Mouse (Mus musculus) brain, embryonic 18.5 days (tissue): ENCODE data around the gene Cdc14a.
A peak's percentile ranks its signal among the peaks of the same experiment; 100 is the strongest.

Experiments used
- DNase-seq: peaks from one replicate; pipeline ENCODE4 v3.0.0-alpha.2; 2012; ENCODE audit warnings: low read depth, low spot score

Gene Cdc14a

DNA sequence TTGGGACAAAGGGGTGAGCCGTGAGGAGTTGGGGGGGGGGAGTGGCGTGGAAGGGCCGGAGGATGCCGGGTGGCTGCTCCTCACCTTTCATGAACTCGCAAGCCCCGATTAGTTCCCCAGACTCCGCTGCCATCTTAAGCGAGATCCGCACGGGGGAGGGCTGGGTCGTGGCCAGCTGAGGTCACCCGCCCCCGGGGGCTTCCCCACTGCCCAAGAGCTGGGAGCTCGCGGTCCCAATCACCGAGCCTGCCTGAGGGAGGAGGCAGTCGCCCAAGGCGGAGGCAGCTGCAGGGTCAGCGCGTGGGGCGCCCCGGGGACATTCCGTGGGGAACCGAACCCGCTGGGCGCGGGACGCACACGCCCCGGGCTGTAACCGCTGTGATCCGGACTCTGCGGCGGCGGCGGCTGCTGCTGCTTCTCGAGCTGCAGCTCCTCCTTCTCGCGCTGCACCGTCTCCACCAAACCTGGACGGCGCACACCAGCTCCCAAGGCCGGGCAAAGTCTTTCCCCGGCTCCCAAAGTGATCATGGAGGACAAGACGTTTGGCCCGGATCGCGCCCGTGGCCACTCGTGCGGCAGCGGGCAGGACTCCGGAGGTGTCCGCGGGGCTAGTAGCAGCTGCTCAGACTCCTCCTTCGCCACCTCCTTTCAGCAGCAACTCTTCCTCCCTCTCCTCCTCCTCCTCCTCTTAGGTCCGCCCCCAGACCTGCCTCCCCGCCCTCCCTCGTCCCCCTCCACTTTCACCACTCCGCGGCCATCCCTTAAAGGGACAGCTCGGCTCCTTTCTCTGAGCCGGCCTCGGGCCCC, at the start of gene Cdc14a:
Gene Cdc14a, minus strand, starts transcription at position 680 of the 807 bp plus-strand sequence.
- DNase-seq: peak; percentile 72

DNA sequence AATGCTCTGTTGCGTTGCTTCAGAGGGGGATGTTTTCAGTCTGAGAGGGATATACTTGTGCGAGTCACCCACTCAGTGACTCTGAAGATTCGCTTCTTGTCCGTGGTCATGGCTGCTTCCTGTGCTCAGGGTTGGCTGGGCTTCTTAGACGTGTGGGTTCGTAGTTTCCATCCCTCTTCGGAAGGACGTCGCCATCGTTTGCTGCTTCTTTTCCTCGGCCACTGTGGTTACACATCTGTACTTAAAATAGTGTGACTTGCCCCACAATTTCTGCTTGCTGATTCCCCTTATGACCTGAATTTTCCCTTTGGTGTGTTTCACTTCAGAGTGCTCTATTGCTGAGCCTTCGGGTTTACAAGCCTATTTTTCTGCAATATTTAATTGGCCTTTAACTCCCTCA, 41.9 kb upstream of the Cdc14a start:
- DNase-seq: no peak

DNA sequence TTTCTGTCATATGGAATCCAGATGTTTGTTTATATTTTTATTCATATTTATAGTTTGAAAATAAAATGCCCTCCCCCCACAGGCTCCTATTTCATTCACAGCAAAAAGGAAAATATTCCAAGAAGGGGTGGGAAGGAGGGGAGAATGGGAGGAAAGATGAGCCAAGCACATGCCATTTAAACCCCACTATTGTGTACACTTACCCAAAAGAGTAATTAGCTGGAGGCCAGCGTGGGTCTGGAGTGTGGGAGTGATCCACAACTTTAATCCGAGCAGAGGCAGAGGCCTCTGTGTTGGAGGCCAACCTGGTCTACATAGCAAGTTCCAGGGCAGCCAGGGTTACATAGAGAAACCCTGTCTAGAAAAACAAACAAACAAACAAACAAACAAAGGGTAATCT, 40.5 kb upstream of the Cdc14a start:
- DNase-seq: no peak

DNA sequence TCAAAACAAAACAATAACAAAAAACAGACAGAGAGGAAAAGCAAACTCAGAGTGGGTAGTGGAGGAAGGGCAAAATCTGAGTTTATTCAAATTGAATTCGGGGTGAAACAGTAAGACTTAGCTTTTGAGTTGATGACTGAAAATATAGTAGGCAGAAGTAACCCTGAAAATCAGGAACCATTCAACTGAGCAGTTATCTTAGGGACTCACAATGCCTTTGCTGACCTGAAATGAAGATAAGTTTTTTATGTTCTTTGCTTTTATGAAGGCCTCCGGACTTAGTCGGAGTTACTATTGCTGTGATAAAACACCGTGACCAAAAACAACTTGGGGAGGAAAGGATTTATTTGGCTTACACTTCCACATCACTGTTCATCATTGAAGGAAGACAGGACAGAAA, 37.2 kb upstream of the Cdc14a start:
- DNase-seq: no peak

DNA sequence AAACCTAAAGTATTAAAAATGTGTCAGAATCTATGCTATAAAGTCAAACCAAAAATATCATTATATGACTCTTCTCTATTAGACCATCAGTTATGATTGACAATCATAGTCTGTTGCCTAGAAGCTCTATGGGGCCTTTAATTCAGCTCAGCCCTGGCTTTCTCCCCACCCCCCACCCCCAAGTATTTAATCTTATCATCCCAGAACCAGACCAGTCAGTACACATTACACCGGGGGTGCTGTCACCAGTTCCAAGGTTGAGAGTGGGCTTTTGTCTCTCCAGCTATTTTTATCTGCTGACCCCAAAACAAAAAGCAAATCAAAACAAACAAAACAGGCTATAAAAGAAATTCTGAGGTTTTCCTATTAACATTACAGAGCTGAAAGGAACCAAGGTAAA, 30.7 kb upstream of the Cdc14a start:
- DNase-seq: no peak

DNA sequence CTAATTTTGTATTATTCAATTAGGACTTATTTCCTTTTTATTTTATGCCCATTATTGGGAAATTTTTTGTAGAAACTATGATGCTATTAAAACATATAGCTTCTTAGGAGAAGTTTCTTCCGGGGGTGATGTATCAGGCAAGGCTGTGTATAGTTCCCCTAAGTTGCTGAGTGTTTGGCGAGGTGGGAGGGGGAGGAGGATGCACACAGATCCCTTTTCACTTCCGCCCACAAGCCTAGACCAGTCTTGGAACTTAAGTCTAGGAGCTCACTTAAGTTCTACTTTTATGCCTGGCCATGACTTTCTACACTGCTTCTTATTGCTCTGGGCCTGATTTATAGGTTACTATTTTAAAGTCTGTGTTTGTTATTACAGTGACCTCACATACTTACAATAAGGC, 26.9 kb upstream of the Cdc14a start:
- DNase-seq: no peak

DNA sequence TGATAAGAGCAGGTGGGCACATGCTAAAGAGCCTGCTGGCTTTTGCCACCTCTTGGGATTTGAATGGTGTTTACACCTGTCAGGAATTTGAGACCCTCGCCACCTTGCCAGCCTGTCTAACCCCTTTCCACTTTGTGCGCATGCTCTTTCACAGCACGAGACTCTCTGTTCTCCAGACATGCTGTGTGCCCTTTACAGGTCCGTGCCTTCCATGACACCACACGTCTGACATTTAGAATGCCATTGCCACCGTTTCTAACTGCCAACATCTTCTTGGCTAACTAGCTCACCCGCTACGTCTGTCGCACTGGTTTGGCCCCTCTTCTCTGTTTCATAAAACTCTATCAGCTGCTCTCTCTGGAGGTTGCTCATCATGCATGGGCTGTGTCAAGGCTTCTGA, 20.5 kb upstream of the Cdc14a start:
- DNase-seq: no peak

DNA sequence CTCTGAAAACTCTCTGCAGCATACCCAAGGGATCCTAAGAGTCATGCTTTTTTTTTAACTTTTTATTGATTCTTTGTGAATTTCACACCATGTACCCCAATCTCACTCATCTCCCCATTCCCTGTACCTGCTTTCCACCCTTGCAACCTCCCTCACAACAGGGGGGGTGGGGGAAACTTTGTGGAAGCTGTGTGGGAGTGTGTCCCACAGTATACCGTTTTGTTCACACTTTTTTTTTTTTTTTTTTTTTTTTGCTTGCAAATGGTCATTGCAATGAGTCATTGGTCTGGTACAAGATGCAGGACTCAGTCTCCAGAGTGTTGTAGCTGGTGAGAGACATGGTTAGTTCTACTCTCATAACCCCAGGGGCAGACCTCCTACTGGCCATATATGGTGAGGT, 19.0 kb upstream of the Cdc14a start:
- DNase-seq: no peak

DNA sequence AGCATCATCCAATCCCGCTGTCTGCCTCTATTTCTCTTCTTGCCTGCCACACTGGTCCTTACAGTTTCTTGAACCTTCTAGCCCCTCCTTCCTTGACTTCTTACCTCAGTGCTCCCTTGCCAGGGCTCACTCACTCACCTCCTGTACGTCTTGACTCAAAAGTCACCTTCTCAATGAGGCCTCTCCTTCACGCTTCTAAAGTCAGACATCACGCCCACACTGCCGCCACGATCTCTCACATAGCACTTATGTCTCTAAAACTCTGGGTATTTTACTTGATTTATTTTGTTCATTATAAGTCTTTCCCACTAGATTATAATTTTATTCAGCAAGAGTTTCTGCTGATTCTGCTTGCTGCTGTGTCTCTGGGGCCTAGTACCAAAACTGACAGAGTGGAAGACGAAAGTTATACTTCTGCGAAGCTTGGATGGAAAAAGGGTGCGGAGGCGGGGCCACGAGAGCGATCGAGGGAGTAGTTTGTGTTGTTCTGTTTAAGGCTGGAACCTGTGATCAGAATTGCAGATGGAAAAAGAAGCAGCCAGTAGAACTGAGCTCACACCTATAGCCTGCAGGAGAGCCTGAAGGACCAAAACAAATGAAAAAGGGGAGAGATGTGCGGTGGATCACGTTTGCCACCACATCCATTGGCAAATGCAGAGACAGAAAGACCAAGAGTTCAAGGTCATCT, 17.8 kb upstream of the Cdc14a start:
- DNase-seq: no peak

DNA sequence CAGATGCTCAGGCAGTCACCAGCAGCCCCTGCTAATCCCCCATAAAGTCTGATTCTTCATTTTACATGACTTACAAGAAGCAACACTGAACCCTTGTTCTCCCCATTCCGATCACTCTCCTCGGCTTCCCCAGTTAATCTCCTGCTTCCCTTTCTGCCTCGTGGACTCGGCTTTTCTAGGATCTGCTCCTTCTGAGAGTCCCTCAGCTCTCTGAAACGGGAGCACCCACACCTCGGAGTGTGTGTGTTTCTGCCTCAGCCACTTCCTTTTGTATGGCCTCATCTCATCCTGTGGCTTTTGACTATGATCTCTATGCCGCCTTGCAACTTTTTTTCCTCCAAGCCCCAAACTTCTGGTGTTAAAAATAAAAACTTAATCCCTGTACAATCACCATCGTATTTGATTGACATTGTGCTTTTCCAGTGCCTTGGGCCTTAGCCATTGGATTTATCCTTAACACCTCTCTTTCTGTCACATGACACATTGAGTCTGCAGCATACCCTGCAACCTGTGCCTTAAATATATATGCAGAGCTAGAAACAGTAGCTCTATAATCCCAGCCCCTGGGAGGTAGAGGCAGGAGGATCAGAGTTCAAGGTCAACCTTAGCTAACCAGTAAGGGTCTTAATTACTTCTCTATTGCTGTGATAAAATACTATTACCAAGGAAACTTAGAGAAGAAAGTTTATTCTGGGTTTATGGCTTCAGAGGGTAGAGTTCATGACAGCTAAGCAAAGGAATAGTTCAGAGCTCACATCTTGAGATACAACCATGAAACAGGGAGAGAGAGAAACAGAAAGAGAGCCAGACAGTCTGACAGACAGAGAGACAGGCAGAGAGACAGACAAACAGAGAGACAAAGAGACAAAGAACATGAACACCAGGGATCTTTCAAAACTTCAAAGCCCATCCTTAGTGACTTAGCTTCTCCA, 16.5 kb upstream of the Cdc14a start:
- DNase-seq: no peak

DNA sequence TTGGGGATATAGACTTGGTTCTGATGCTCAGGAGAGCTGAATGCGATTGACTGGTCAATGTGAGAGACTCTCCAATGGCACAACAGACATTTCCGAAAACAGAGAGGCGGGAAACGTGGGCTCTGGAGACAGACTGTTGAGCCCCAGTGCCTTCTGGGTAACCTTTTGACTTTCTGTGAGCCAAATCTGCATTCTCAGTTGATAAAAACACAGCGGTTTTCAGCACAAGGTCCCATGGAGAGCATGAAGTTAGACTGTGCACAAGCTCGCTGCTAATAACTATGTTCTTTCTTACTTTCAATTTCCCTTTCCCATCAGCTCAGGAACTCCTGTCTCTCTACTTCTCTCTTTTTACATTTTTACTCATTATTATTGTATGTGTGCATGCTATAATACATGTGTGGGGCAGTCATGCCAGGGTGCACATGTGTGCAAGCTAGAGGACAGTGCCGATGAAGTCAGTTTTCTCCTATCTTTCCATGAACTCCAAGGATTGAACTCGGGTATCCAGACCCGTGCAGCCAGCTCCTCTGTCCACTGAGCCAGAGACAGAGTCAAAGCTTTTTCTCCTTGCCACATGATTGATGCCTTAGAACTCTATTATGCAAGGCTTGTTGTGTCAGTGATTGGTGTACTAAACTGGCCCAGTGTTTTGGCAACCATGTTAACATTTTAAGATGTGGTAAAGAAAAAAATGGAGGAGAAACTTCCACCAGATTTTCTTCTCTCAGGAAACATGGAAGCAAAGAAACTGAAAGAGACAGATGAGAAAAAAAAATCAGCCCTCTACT, 13.2 kb upstream of the Cdc14a start:
- DNase-seq: no peak

DNA sequence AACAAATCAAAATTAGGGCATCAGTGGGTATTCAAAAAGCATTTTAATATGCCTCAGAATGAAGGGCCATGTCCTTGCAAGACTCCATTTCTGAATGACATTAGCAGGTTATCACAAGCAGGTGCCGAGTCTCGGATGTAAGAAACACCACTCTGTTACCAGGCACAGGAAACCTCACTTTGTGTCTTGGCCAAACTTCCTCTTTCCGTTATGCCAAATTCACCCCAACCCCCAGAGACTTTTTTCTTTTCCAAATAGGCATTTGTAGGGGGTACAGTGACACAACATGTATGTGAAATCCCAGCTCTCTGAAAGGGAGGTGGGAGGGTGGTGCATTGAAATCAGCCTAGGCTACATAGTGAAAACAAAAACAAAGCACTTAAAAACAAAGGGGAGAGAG, 12.3 kb upstream of the Cdc14a start:
- no peak for DNase-seq

DNA sequence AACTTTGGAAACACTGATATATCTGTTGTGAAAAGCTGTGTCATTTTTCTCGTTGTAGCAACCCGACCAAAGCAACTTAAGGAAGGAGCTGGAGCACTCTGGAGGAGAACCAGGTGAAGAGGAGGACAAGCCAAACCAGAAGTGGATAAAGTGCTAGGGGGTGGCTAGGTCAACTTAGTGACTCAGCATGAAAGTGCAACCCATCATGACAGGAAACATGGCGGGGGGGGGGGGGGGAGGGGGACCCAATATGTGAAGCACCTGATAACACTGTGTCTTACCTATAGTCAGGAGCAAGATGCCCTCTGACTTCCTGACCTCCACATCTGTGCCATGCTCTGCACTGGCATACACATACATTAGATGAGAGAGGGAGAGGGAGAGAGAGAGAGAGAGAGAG, 10.9 kb upstream of the Cdc14a start:
- no peak for DNase-seq

DNA sequence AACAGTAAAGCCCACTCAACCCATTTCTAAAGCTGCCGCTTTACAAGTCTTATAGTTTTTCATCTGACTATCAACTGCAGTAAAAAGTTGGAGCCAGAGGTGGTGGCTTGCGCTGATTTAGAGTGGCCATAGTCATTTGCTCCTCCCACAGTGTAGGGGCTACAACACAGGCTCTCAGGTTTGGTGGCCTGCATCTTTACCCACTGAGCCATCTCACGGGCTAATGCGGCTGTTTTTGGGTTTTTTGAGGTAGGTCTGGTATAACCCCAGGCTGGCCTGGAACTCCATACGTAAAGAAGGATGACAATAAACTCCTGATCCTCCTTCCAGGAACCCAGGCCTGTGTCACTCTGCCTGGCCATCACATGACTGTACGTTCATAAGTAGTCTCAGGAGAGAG, 2.1 kb upstream of the Cdc14a start:
- no peak for DNase-seq

DNA sequence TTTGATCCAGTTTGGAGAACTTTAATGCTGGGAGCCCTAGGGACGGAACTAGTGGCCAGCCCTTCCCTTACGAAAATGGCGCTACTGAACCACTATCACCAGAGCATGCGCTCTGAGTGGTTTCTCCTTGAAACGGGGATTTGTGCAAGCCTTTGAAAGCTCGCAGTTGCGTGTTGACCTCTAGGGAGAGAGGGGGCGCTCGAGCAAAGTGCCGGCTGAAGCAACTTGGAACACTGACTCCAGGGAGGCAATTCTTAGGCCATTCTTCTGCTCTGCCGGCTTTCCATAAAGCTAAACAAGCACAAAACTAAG, 1.1 kb upstream of the Cdc14a start:
- DNase-seq: peak; percentile 70

DNA sequence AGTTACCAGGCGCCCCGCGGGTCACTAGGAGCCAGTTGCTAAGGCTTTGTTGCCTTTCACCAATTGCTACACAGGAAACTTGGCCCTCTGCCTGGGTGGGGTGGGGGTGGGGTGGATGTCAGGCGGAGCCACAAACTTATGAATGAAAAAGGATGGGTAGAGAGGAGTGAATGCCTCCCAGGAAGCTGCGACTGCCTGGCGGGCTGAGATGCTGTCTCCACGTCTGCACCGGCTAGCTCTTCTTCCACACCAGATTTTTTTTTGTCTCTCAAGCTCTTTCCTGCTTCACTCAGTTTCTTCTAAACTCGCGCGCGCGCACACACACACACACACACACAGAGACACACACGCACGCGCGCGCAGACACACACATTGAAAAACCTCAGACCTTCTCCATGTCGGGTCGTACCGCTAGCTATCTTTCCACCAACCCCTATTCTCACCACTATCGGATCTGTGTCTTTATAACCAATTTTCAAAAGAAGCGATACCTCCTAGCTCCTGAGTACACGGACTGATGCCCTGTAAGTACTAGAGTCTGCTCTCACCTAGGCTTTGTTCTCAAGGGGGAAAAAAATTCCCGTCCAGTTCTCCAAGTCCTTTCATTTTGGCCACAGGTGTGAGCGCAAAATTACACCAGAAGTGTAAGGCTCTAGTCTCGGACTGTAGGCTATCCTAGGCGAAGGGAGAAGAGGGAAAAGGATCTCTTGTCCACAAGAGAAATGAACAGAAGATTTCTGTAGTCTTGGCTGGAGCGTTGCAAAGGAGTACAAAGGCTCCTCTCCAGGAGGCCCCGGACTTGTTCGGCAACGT, 534 bp upstream of the Cdc14a start:
- no peak for DNase-seq

DNA sequence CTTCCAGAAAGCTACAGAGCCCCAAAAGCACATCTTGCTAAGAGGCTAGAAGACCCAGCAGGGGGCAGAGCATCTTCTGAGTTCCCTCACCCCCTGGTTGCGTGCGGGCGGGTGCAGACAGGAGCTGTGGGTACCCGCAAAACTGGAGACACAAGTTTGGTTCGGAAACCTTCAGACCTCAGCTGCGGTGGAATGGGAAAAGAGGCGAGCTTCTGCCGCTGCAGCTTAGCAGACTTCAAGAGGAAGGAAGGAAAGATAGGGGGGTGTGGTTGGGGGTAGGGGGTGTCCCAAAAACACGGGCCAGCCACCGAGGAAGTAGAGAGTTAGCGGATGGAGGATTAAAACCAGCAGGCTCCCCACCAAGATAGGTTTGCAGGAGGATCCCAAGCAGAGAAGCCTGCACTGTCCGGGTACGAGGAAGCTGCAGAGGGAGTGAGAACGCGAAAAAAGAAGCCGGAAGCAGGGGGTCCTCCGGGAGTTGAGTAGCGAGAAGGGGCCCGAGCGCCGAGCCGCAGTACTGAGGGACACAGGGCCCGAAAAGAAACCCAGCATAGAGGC, 958 bp downstream of the Cdc14a start:
- peak; percentile 65 for DNase-seq

DNA sequence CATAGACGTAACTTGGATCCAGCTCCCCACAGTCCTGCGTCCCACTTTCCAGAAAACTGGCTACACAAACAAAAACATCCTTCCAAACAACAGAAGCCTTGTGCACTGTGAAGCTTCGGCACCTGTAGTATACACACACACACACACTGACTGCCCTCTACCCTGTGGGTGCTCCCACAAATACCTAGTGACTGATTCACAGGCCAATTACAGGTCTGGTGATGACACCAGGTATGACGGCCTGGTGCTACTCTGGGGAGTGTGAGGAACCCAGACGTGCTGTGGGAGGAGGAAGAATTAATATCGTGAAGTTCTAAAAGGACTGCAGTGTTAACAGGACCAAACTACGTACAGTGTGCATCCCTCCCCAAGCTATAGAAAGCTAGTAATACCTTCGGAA, 1.8 kb downstream of the Cdc14a start:
- DNase-seq: no peak

DNA sequence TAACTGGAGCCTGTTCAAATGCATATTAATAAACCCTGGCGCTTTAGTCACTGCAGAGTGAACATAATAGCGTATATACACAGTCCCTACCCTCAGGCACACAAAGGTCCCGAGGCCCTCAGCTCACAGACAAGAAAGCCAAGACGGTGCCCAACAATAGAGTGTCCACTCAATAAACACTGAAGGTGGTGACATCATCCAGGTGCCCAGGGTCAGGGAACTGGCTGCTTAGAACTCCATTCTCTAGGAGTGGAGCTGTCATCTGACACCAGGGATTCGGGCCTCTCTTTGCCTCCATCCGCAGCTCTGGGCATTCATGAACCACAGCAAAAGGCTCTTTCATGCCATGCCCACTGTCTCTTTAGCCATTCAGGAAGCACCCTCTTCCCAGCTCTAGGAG, 2.7 kb downstream of the Cdc14a start:
- DNase-seq: no peak

DNA sequence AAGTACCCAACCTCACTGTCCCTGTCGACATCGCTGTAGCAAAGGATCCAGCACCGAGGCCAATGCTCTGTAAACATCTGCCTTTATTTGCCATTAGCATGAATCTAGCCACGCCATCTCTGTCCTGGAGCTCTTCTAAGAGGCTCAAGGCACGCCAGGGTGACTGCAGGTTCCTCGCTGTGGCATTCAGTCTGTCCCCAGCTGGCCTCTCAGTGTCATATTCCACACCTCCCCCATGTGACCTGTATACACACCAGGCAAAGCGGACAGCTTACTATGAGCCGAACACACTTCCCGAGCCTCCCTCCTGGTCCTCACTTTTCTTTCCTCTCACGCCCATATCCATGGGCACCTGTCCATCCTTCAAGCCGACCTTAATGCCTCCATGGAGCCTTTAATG, 4.0 kb downstream of the Cdc14a start:
- DNase-seq: no peak
